Mouse (Mus musculus) megakaryocyte, embryonic 14.5 days (primary cell): ENCODE measurements around the gene Appl1.

Experiments used
- FLI1 ChIP-seq: IDR thresholded peaks from 2 replicates; pipeline ENCODE4 v1.6.1; 2012; ENCODE audit warnings: low read length, inconsistent platforms, mixed read lengths
- GATA1 ChIP-seq: IDR thresholded peaks from 3 replicates; pipeline ENCODE4 v1.6.1; 2012; ENCODE audit warnings: mixed read lengths, low read length, inconsistent platforms, borderline replicate concordance

DNA sequence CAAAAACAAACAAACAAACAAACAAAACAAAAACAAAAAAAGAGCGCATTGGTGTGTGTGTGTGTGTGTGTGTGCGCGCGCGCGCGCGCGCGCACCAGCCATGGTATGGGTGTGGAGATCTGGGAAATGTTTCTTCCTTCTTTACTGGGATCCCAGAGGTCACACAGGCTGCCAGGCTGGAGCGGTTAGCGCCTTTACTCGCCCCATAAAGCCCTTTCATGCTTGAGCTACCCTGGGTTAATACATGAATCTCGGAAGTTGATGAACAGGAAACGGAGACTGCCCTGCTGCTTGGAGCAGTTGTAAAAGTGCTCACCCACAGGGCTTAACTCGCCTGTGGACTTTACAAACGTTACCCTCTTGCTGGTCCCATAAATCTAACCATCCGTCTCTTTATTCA is 20.6 kb upstream of the Appl1 start:
- TF ChIP-seq FLI1: no peak
- TF ChIP-seq GATA1: no peak
